Mouse (Mus musculus) A20 (cell line): Measurements from ENCODE around the gene Crtac1.

Experiments used
- DNase-seq: peaks from one replicate; pipeline ENCODE4 v3.0.0-alpha.2; 2011; ENCODE audit warnings: low read depth, low spot score

Gene Crtac1

GRCm38 (mm10) chr19:42431485-42432190, at the start of gene Crtac1:
TSS of gene Crtac1 (minus strand) at chr19:42431783.
- DNase-seq: no peak

DNA sequence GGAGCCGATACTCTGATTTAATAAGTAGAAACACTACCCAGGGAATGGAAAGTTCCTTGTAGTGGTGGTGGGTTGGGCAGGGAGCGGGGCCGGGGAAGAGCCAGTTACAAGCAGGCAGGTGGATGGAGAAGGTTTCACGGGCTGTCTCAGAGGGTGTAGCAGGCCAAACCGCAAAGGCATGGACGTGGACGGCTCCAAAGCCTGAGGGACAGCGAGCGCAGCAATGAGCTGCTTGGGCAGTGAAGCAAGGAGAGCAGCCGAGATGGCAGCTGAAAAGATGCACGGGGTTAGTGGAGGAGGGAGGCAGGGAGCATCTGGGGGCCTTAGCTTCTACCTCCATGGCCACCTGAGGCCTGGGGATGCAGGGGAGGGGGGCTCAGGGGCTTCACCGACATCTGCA, 46.7 kb upstream of the Crtac1 start:
- peak; percentile 17 for DNase-seq

GRCm38 (mm10) chr19:42477769-42478168, 46.2 kb upstream of the Crtac1 start:
- DNase-seq: no peak

DNA sequence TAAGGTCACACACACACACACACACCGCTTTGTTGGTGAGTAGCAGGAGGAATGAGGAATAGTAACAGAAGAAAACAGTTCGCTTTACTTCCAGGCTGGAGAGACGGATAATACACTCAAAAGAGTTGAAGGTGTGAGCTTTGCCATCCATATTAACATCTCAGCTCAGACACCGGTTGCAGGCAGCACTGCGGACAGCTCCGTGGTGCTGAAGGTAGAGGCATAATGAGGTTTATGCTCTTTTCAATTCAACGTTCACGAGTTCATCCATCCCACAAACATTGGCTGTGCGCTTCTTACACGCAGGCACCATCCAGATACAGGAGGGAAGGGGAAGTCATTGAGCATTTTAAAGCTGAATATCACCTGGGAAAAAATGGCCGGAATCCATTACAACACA, 41.2 kb upstream of the Crtac1 start:
- peak; percentile 7 for DNase-seq

DNA sequence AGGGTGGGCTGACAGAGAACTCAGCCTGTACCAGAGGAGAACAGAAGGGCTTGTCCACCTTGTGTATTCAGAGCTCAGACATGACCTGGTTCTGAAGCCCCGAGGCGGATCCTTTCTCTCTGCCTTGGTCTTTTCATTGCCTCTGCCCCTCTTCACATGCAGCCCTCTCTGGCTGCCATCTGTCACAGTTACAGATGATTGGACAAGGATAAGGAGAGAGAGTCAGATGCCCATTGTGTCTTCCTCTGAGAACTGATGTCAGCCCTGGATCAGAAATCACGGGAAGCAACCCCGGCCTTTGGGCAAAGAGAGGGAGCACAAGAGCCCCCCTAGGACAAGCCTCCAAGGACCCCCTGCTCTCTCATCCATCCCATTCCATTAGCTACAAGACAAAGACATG, 40.0 kb upstream of the Crtac1 start:
- no peak for DNase-seq

DNA sequence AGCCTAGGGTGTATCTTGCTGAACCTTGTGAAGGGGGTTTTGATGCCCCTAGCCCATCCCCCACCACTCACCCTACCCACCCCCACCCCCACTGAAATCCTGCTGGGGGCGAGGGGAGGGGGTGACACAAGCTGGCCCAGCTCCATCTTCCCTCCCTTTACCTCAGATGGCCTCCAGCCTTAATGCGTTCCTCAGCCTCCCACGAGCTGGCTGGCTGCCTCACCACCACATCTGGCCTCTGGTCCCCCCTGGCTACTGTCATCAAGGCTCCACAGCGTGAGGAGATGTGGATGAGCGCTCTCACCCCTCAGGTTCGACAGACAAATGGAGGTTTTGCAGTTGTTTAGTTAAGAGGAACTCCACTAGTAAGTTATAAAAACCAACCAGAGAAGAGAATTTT, 30.3 kb upstream of the Crtac1 start:
- no peak for DNase-seq

DNA sequence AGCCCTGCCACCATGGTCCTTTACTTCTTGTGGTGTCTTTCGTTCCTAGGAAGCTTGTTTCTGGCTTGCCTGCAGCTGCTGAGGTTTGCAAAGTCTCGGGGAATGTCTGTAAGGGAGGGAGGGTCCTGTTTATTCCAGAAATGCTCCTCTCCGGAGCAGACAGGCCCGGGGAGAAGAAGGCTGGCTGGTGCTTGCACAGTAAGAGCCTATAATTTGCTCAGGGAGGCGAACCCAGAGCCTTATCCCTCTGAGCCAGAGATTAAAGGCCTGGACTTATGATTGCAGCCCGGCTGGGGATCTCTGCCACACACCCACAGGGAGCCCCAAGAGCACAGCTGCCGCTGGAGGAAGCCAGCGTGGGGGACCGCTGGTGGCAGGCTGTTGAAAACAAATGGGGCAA, 29.8 kb upstream of the Crtac1 start:
- no peak for DNase-seq

DNA sequence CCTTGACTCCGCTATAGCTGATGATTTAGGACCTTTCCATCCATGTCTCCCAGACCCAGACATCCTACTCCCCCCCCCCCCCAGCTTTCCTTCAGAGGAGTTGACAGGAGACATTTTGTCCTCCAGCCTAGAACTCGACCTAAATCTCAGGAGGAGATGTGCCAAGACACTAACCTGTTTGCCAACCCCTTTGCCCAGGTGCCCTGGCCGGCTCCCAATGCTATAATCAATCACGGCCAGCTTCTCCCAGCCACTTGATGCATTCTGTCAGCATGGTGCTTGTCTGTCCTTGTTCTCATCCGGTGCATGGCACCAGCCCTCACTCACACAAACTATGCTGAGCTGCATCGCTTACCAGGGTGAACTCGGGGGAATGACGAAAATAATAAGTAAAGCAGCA, 27.9 kb upstream of the Crtac1 start:
- no peak for DNase-seq

DNA sequence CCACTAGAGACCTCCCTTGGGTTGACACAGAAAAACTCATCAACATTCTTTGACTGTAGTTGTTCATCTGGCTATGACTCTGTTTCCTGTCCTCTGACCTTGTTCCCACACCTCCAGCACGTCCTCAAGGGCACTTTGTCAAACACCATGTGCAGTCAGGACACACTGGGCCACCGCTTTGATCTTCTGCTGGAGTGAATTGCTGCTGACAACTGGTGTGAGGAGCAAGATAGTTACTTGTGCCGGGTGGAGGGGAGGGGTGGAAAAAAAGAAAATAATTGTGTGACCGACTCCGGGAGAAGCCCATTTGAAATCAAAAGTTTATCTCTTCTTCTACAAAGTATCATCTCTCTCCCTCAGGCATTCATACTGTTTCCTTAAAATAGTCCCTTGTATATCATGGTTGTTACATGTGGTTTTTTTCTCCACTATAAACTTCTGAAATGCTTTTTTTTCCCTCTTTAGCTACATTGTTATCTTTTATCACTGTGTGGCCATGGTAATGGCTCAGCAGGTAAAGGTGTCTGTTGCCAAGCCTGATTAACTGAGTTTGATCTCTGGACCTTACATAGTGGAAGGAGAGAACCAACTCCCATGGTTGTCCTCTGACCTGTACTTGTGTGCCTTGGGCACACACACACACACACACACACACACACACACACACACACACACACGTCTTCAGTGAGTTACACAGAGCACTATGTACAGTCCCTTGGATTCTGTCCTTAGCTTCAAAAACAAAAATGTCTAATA, 23.1 kb upstream of the Crtac1 start:
- no peak for DNase-seq

DNA sequence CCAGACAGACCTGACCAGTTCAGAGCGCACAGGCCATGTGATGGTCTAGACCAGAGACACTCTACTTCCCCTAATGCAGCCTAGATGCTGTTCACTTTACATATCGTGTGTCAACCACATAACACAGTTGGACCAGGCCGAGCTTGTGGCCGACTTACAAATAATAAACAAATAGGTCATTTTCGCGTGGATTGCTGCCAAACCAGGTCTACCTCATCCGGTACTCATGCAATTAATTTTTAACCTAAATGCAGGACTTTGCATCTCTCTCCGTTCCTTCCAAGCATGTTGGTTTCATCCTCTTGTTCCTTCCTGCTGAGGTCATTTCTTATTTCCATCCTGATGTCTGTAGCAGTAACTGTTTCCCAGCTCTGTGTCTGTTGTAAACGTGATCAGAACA, 22.4 kb upstream of the Crtac1 start:
- DNase-seq: no peak

DNA sequence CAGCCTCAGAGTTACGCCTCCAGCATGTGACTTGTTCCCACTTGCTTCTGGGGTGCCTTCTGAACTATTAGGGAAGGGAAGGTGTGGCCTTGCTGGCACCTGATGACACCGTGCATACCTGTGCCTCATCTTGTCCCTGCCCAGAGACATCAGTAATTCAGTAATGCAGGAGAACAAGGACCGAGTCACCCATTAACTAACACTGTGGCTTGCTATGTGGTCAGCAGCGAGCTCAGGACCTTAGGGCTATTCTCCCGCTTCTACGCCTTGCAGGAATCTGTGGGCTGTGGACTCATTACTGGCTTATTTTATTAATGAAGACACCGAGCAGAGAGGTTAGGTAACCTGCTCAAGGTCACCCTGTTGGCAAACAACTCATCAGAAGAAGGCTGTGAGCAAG, 21.0 kb upstream of the Crtac1 start:
- no peak for DNase-seq

- no peak for DNase-seq
Measured at GRCm38 (mm10) chr19:42448539-42448938, 17.0 kb upstream of the Crtac1 start.

DNA sequence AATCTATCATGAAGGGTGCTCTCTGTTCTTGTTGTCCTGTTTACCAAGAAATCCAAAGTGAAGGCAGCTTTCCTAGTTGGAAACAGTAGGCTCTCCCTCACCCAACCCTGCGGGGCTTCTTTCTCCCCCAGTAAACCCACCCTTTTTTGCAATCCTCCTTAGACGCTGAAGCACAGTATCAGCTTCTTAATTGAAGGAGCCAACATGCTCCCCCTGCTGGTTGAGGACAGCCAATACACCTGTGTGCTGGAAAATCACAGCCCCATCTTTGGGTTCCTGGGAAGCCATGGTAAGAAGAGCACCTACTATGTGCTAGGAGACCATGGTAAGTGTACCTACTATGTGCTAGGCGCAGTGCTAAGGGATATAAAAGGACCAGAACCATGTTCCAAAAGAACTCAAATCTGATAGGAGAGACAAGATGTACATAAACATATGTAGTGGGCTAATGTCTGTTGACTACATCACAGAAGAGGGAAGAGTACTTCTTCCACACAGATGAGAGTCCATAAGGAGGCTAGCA, 12.4 kb upstream of the Crtac1 start:
- peak; percentile 62 for DNase-seq

- DNase-seq: peak; percentile 67
Measured at GRCm38 (mm10) chr19:42443266-42443665, 11.7 kb upstream of the Crtac1 start.

DNA sequence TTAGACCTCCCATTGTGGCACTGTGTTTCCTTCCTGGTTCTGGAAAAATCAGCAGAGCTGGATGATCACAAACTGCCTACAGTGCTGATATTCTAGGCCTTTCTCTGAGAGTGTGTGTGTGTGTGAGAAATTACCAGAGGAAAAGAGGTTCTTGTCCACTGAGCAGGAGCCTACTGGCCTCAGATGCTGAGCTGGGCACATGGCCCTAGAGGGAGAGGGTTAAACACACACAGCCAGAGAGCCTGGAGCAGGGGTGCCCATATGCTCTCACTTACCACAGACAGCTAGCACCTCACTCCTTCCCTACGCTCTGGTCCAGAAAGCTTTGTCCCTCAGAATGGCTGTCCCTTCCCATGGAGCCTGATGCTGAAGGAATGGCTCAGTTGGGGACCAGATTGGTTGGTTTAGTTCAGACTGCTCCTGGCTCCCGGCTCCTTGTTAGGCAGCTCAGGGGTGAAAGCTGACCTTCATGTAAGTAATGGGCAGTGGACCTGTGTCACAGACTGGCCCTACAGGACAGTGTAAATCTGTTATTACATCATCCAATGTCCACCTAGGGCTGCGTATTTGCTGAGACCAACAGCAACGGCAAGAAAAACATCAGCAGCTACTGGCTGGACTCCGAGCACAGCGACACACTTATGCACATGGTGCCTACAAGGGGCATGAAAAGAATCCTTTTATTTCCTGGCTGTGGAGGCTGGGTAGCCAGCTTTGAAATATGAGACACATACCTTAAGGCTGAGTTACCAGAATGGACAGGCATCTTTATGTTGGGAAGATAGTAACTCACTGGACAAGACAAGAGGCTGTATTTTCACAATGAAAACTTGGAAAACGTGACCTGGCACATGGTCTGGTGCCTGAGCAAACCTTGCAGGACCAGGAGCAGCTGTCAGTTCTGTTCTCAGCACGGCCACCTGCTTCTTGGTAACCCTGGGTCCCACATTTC, 10.9 kb upstream of the Crtac1 start:
- peak; percentile 66 for DNase-seq

DNA sequence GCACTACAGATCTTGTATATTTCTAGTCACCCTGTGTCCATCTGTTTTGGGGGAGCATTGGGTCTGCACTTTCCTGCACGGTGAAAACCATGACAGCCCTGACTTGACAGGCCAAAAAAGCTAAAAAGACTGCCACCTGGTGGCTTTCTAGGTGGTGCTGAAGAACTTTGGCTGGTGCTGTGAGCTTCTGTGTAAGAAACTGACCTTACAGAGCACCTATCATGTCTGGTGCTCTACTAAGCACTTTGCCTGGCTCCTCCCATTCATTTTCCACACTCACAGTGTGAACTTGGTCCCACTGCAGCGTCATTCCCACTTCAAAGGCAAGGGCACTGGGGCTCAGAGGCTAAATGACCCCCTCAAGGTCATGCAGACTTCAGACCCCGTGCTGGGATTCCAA, 8.5 kb upstream of the Crtac1 start:
- peak; percentile 42 for DNase-seq

- peak; percentile 16 for DNase-seq
Measured at GRCm38 (mm10) chr19:42439353-42439752, 7.8 kb upstream of the Crtac1 start.

GRCm38 (mm10) chr19:42435621-42436020, 4.0 kb upstream of the Crtac1 start:
- DNase-seq: no peak

GRCm38 (mm10) chr19:42432761-42433160, 1.2 kb upstream of the Crtac1 start:
- no peak for DNase-seq

DNA sequence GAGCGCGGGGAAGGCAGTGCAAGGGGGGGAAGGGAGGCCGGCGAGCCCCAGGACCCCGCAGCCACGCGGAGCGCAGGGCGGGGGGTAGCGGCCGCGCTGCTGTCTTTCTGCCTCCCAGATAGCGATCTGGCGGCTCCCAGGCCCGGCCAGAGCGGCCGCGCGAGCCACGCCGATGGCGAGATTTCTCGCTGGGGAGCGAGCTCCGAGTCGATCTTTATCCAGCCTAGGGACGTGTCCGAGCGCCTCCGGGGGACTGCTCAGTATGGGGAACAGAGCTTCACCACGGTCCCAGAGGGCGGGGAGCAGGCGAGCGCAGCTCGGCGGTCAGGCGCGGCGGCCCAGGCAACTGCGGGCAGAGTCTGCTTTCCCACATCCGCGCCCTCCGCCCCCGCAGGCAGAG, 608 bp upstream of the Crtac1 start:
- no peak for DNase-seq

DNA sequence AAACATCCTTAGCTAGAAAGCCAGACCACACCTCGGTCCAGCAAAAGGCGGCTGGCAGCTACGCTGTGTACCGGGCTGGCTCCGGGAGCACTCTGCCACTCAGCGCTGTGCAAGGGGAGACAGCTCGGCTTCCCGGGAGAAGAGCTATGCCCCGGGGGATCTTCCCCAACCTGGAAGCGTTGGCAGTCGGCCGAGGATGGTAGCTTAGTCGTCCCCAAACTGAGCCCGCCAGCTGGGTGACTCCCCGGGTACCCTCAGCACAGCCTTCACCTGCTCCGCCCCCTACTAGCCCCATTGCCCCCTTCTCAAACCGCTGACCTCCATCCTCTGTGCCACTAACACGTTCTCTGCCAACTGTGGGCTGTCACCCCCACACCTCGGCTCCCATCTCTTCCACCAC, 602 bp downstream of the Crtac1 start:
- no peak for DNase-seq

DNA sequence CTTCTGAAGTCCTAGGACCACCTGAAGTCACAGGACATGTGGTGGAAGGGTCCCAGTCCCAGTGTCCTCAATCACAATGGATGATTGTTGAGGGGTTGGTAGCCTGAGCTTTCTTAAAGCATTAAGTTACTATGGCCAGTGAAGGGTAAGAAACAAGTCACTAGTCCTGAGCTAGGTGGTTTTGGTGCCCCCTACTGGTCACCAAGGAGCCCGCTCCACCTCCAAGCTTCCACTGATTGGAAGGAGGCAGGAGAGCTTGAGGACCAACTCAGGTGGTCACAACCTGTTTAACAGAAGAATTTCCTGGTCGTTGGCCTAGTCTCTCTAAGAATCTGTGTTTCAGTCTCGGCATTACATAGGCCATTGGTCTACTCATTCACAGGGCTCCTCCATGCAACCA, 2.2 kb downstream of the Crtac1 start:
- DNase-seq: peak; percentile 59
